Comparison of ENCODE assay signal across 8 mouse cellular contexts in the genomic region with DNA sequence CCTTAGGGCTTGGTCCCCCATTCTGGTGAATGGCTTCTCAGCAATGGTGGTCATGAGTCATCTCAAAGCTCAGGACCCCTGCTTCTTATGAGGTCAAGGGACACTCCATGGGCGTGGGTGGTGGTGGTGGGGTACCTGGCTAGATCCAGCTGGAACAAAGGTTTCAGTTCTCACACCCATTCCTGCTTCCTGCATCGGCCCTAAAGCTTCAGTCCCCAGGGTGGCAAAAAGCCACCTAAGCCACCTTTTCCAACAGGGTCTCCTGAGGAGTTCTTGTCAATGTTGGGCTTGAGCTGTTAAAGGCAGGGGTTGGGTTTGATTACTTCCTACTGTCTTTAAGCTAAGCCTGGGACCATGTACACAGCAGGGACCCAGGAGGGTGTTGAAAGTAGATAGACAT. TPM values are rescaled to one million over a fixed set of nuclear protein-coding genes. Genes with fewer than 3 reads are reported as not detected.
DNase-seq lines count a peak whose midpoint lies in the region; ATAC-seq and TF ChIP-seq lines count a peak whose summit lies in the region.

No protein-coding gene starts in this region.

- TF ChIP-seq EP300 in heart, postnatal 0 days (IDR thresholded peaks at IDR 0.05; ENCODE audit: low read depth): no peak

- peaks cover 5% of the 10 kb centered on the region; the same call in 1 of the 2 replicates for H3K27me3 ChIP-seq in heart, embryonic 10.5 days (ENCODE audit: insufficient read depth, poor library complexity, severe bottlenecking)
- H3K27me3 ChIP-seq in heart, postnatal 0 days (ENCODE audit: control insufficient read depth, insufficient read depth, low read length): no peaks in the 10 kb centered on the region
- H3K27me3 ChIP-seq in midbrain, embryonic 10.5 days (ENCODE audit: low read depth, poor library complexity, severe bottlenecking): peaks cover 9% of the 10 kb centered on the region; the same call in 1 of the 2 replicates

- peak overlapping the region; percentile 95 for H3K4me2 ChIP-seq in heart, postnatal 0 days (ENCODE audit: low read depth, low read length)

- peak overlapping the region; percentile 66 for H3K4me3 ChIP-seq in heart, embryonic 10.5 days
- H3K4me3 ChIP-seq in ES-E14 (ENCODE audit: insufficient read depth in 1 of 2, low read depth in 1 of 2, low read length in 2 of 2, poor library complexity in 1 of 2, severe bottlenecking in 1 of 2): peak overlapping the region; percentile 87 to 88
- H3K4me3 ChIP-seq in heart, postnatal 0 days (ENCODE audit: low read depth, low read length): peak overlapping the region; percentile 64
- H3K4me3 ChIP-seq in midbrain, embryonic 10.5 days: peak overlapping the region; percentile 74

- TF ChIP-seq CTCF in heart, postnatal 0 days (IDR thresholded peaks at IDR 0.05; ENCODE audit: low read depth): no peak

- peaks cover 49% of the 10 kb centered on the region for H3K4me1 ChIP-seq in heart, embryonic 10.5 days
- peaks cover 2 to 19% of the 10 kb centered on the region in 2 experiments; a peak in 3 of 4 replicates for H3K4me1 ChIP-seq in ES-E14 (ENCODE audit: control insufficient read depth in 2 of 2, insufficient read depth in 2 of 2, low read length in 2 of 2, poor library complexity in 1 of 2)
- H3K4me1 ChIP-seq in heart, postnatal 0 days (ENCODE audit: control insufficient read depth, insufficient read depth): 0 out of 2 replicates have a peak, but pooled peaks cover 17% of the 10 kb centered on the region
- peaks cover 50% of the 10 kb centered on the region for H3K4me1 ChIP-seq in midbrain, embryonic 10.5 days

- in situ Hi-C loops in ES-E14 (cut with MboI; ENCODE audit: low sequenced_read_pairs in 2 of 2, unreplicated experiment in 2 of 2): no loop called here

- WGBS in heart, embryonic 10.5 days: 58% methylated on average over 2 of the region's 2 CpGs
- 90% methylated on average over 2 of the region's 2 CpGs for WGBS in heart, postnatal 0 days
- 48% methylated on average over 2 of the region's 2 CpGs for WGBS in midbrain, embryonic 10.5 days

- no peak for ATAC-seq in heart, postnatal 0 days (ENCODE audit: insufficient read depth, low read depth)

- H3K36me3 ChIP-seq in heart, embryonic 10.5 days: peaks cover 26% of the 10 kb centered on the region
- H3K36me3 ChIP-seq in ES-E14 (ENCODE audit: control insufficient read depth, insufficient read depth, low read length, poor library complexity, severe bottlenecking): peaks cover 31% of the 10 kb centered on the region
- no peaks in the 10 kb centered on the region; the same call in none of the 2 replicates for H3K36me3 ChIP-seq in heart, postnatal 0 days (replicated peaks; ENCODE audit: control insufficient read depth, insufficient read depth, low read length)
- peaks cover 45% of the 10 kb centered on the region for H3K36me3 ChIP-seq in midbrain, embryonic 10.5 days

- peak overlapping the region; percentile 75; the same call in 1 of the 2 replicates for H3K9ac ChIP-seq in ES-E14 (ENCODE audit: insufficient read depth, low read depth, low read length, poor library complexity, severe bottlenecking)
- no peak overlapping the region for H3K9ac ChIP-seq in heart, postnatal 0 days (replicated peaks; ENCODE audit: low read depth, low read length)

- DNase-seq in heart, embryonic 10.5 days (ENCODE audit: low spot score): no peak
- no peak for DNase-seq in heart, postnatal 14 days
- no peak for DNase-seq in ES-E14 (ENCODE audit: low read depth, low spot score)
- no peak for DNase-seq in heart, postnatal 0 days (ENCODE audit: low spot score)
- DNase-seq in midbrain, embryonic 10.5 days (ENCODE audit: low spot score): peak; percentile 13
- DNase-seq in embryo, embryonic 11 days: no peak
- no peak for DNase-seq in layer of hippocampus, adult 9-11 months
- no peak for DNase-seq in layer of hippocampus, postnatal 10 days (ENCODE audit: low spot score in 2 of 2)

- no peaks in the 10 kb centered on the region for H3K9me3 ChIP-seq in heart, embryonic 10.5 days
- no peaks in the 10 kb centered on the region for H3K9me3 ChIP-seq in ES-E14 (ENCODE audit: control insufficient read depth, insufficient read depth, low read depth, low read length)
- H3K9me3 ChIP-seq in heart, postnatal 0 days (replicated peaks; ENCODE audit: control insufficient read depth, low read length): no peaks in the 10 kb centered on the region
- H3K9me3 ChIP-seq in midbrain, embryonic 10.5 days (replicated peaks): no peaks in the 10 kb centered on the region

- peak overlapping the region; percentile 38; the same call in 1 of the 2 replicates for H3K27ac ChIP-seq in heart, embryonic 10.5 days
- H3K27ac ChIP-seq in ES-E14 (ENCODE audit: insufficient read depth, low read depth, low read length, poor library complexity, severe bottlenecking): no peak overlapping the region
- H3K27ac ChIP-seq in heart, postnatal 0 days (ENCODE audit: low read depth): no peak overlapping the region
- H3K27ac ChIP-seq in midbrain, embryonic 10.5 days (replicated peaks): peak overlapping the region; percentile 92

- intact Hi-C loops in heart, postnatal 14 days (cut with DNase I): loop anchor here (10.0 kb wide), 1 partner anchor 980 kb away; a partner anchor contains a TSS

TF ChIP-seq in ES-E14, 5 proteins besides CTCF, POLR2A, EP300 and RAD21:
- TF ChIP-seq ZC3H11A (IDR thresholded peaks at IDR 0.05; ENCODE audit: borderline replicate concordance, low read depth, low read length) (no peak), ZNF384 (IDR thresholded peaks at IDR 0.05; ENCODE audit: low read depth, low read length) (no peak), HCFC1 (IDR thresholded peaks at IDR 0.05; ENCODE audit: borderline replicate concordance, insufficient read depth, low read length) (no peak)

RNA-seq across cellular contexts. Expression of a gene that starts 2.3 kb away (rescaled TPM):
- polyA plus RNA-seq in heart, embryonic 10.5 days (2016; fragmentation: Nextera tagmentation; extraction: Ambion mirVana): 68.8 and 103 TPM in 2 replicates
- 10 to 100 TPM; 10.2 TPM for total RNA-seq in heart, postnatal 14 days (2021)
- total RNA-seq in ES-E14 (2012; rRNA removed): 125 and 134 TPM in 2 replicates
- total RNA-seq in heart, postnatal 0 days (2014; rRNA removed; ENCODE audit: low replicate concordance): 8.6 and 27.9 TPM in 2 replicates
- polyA plus RNA-seq in heart, postnatal 0 days (2015; fragmentation: Nextera tagmentation; extraction: Ambion mirVana): 33.7 and 35.7 TPM in 2 replicates
- 136 and 148 TPM in 2 replicates for polyA plus RNA-seq in midbrain, embryonic 10.5 days (2016; fragmentation: Nextera tagmentation; extraction: Ambion mirVana)
- 10 to 100 TPM; 23.2 to 27.7 TPM for total RNA-seq in layer of hippocampus, postnatal 10 days (2021)

RNA-seq across cellular contexts. Expression of a gene that starts 2.4 kb away (rescaled TPM):
- polyA plus RNA-seq in heart, embryonic 10.5 days (2016; fragmentation: Nextera tagmentation; extraction: Ambion mirVana): 4.7 and 10.3 TPM in 2 replicates
- total RNA-seq in heart, postnatal 14 days (2021): 1 to 10 TPM; 2.2 to 2.4 TPM
- total RNA-seq in ES-E14 (2012; rRNA removed): 38.2 and 104 TPM in 2 replicates
- 4.6 and 16.9 TPM in 2 replicates for total RNA-seq in heart, postnatal 0 days (2014; rRNA removed; ENCODE audit: low replicate concordance)
- 1.4 and 1.9 TPM in 2 replicates for polyA plus RNA-seq in heart, postnatal 0 days (2015; fragmentation: Nextera tagmentation; extraction: Ambion mirVana)
- polyA plus RNA-seq in midbrain, embryonic 10.5 days (2016; fragmentation: Nextera tagmentation; extraction: Ambion mirVana): 12.8 and 16.8 TPM in 2 replicates
- total RNA-seq in layer of hippocampus, postnatal 10 days (2021): 10 to 100 TPM; 41.4 to 50.7 TPM

RNA-seq across cellular contexts. Expression of a gene that starts 17.8 kb away (rescaled TPM):
- 0.27 and 0.87 TPM in 2 replicates for polyA plus RNA-seq in heart, embryonic 10.5 days (2016; fragmentation: Nextera tagmentation; extraction: Ambion mirVana)
- 1 to 10 TPM; 2.4 to 2.5 TPM for total RNA-seq in heart, postnatal 14 days (2021)
- total RNA-seq in ES-E14 (2012; rRNA removed): 3.7 and 9.6 TPM in 2 replicates
- total RNA-seq in heart, postnatal 0 days (2014; rRNA removed; ENCODE audit: low replicate concordance): 9.7 and 13.9 TPM in 2 replicates
- 0.43 and 0.49 TPM in 2 replicates for polyA plus RNA-seq in heart, postnatal 0 days (2015; fragmentation: Nextera tagmentation; extraction: Ambion mirVana)
- polyA plus RNA-seq in midbrain, embryonic 10.5 days (2016; fragmentation: Nextera tagmentation; extraction: Ambion mirVana): 1.5 and 2.0 TPM in 2 replicates
- 10 to 100 TPM; 25.1 TPM for total RNA-seq in layer of hippocampus, postnatal 10 days (2021)

RNA-seq across cellular contexts. Expression of a gene that starts 19.1 kb away (rescaled TPM):
- 0.49 and 1.1 TPM in 2 replicates for polyA plus RNA-seq in heart, embryonic 10.5 days (2016; fragmentation: Nextera tagmentation; extraction: Ambion mirVana)
- under 1 TPM; 0.15 to 0.36 TPM for total RNA-seq in heart, postnatal 14 days (2021)
- 0.18 and 1.2 TPM in 2 replicates for total RNA-seq in ES-E14 (2012; rRNA removed)
- 0.46 TPM in 1 of 2 replicates, not detected in the other for total RNA-seq in heart, postnatal 0 days (2014; rRNA removed; ENCODE audit: low replicate concordance)
- 0.12 and 0.14 TPM in 2 replicates for polyA plus RNA-seq in heart, postnatal 0 days (2015; fragmentation: Nextera tagmentation; extraction: Ambion mirVana)
- 0.37 and 0.56 TPM in 2 replicates for polyA plus RNA-seq in midbrain, embryonic 10.5 days (2016; fragmentation: Nextera tagmentation; extraction: Ambion mirVana)
- 1 to 10 TPM; 3.7 to 4.3 TPM for total RNA-seq in layer of hippocampus, postnatal 10 days (2021)

RNA-seq across cellular contexts. Expression of a gene that starts 22.1 kb away (rescaled TPM):
- polyA plus RNA-seq in heart, embryonic 10.5 days (2016; fragmentation: Nextera tagmentation; extraction: Ambion mirVana): 2.5 TPM in 2 replicates
- 10 to 100 TPM; 26.6 to 29.8 TPM for total RNA-seq in heart, postnatal 14 days (2021)
- total RNA-seq in ES-E14 (2012; rRNA removed): 1.9 and 2.6 TPM in 2 replicates
- 24.8 and 25.5 TPM in 2 replicates for total RNA-seq in heart, postnatal 0 days (2014; rRNA removed; ENCODE audit: low replicate concordance)
- polyA plus RNA-seq in heart, postnatal 0 days (2015; fragmentation: Nextera tagmentation; extraction: Ambion mirVana): 8.7 and 8.8 TPM in 2 replicates
- 8.8 and 11.3 TPM in 2 replicates for polyA plus RNA-seq in midbrain, embryonic 10.5 days (2016; fragmentation: Nextera tagmentation; extraction: Ambion mirVana)
- 100 to 1,000 TPM; 298 to 325 TPM for total RNA-seq in layer of hippocampus, postnatal 10 days (2021)

Comparison
In these comparisons a context has a peak if more than half of its experiments do, and no peak if none do; other contexts are left out.
1. H3K27ac ChIP-seq: peak in heart, embryonic 10.5 days (single experiment) and midbrain, embryonic 10.5 days (single experiment); none in ES-E14 (single experiment) and heart, postnatal 0 days (single experiment).
2. Peak in every context shown above with its lines, with median percentiles within 50 percentile points of each other: H3K4me3 ChIP-seq.